Mouse (Mus musculus) duodenum, adult 2 months (tissue): ENCODE results near the gene Zfp788. TPM values are rescaled to one million over a fixed set of nuclear protein-coding genes. Genes with fewer than 3 reads are reported as not detected.

ENCODE experiments used
- polyA plus RNA-seq: library from polyadenylated mRNA; depleted of rRNA; stranded (reverse); fragments of >200 nt; gene quantifications from 2 replicates; pipeline ENCODE4 v1.2.3, GENCODE M21; 2012; ENCODE audit warnings: low replicate concordance; rRNA removed

Zfp788 gene
- polyA plus RNA-seq, result 0.02 and 0.05 TPM in 2 replicates

DNA sequence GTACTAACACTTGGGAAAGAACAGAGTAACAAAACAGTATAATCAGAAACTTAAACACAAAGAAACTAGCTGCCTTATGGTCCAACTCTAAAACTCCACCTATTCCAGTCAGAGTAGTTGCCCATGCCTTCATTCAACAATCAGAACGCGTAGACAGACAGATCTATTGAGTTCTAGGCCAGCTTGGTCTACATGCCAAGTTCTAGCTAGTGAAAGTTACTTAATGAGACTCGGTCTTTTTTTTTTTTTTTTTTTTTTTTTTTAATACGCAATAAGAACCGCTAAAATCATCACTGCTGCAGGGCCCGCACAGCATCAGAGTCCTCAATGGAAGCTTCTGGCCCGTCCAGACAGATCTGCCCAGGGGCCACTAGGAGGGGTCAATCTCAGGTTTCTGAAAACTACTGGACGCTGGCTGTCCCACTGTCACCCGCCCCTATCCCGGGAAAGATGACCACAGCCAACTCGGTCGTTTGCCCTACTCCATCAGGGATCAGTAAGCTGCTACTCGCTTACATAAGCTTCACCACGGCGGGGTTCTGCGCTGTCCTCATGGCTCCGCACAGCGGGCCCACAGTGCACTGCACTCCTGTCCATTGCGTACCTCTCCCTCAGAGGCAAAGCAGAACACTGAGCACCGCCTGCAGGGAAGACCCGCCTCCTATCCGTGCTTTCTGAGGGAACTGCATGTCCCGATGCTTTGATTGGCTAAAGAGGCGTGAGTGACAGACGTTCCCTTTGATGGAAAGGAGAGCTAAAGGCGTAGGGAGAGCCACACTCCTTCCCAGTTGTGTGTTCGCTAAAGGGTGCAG lies at the start of gene Zfp788:
Zfp788 (plus strand) TSS at position 795 of the 812 bp plus-strand sequence.

DNA sequence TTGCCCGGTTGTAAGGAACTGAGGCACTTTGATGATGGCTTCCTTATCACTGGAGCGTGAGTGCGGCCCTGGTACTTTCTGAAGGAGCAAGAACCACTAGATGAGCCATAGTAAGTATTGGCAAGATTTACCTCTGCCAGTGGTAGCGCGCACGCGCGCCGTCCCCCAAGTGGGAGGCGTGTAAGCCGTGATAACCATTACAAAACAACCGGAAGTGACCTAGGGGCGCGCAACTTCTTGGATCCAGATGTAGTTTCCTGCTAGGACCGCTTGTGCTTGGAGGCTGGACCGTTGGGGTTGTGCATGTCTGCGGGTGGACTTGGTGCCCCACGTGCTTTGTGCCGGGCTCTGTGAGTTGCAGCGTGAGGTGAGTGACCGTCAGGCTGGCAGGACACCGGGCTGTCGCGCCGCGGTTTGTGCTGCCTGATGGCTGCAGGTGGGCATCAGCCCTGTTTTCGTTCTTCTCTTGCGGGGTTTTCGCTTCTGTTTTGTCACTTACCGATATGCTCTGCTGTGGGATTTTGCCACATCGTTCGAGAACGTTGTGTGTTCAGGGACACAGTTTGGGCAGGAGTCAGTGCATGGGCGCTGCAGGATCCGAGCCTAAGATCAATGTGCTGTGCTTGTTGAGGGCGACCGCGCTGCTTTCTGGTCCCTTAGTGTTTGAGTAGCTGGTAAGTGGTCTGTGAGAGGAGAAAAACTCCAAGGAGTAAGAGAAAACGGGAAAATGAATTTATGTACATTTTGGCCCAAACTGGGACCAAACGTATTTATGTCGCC lies 33.8 kb upstream of the Zfp788 start, which contains the start of gene 2610021A01Rik:
2610021A01Rik (plus strand) TSS at position 197 of the 780 bp plus-strand sequence.

Other genes with a start within 250 kb of the Zfp788 start
- 0.67 and 1.2 TPM in 2 replicates for gene AI987944, start 239.8 kb upstream of the Zfp788 start, polyA plus RNA-seq
- gene Vmn2r57, start 184.5 kb upstream of the Zfp788 start, polyA plus RNA-seq, result not detected in 2 replicates
- not detected in 2 replicates for gene Gm20449, start 133.8 kb upstream of the Zfp788 start, polyA plus RNA-seq
- gene AW146154, start 133.3 kb upstream of the Zfp788 start, polyA plus RNA-seq, result 0.77 and 1.1 TPM in 2 replicates
- gene Gm6871, start 59.5 kb upstream of the Zfp788 start, polyA plus RNA-seq, result not detected in 2 replicates
- 0.43 and 0.57 TPM in 2 replicates for gene 2610021A01Rik, start 34.0 kb upstream of the Zfp788 start, polyA plus RNA-seq
- gene Vmn2r58, start 239.5 kb downstream of the Zfp788 start, polyA plus RNA-seq, result not detected in 2 replicates